Mouse (Mus musculus) limb, embryonic 12.5 days (tissue): ENCODE measurements around the gene 1700029I15Rik. TPM values are rescaled to one million over a fixed set of nuclear protein-coding genes. Genes with fewer than 3 reads are reported as not detected.

Source experiments
- ATAC-seq: fragments of 200-750 bp; cut with Nextera tagmentation; 2 replicates; pipeline ENCODE4 v1.8.0; 2017; ENCODE audit warnings: low read depth, moderate TSS enrichment; ENCODE audit not compliant: insufficient number of reproducible peaks, insufficient read depth, low FRiP score, low TSS enrichment
- H3K27ac ChIP-seq: fragments of 300-500 bp; sonication (generic); 2 replicates; pipeline ENCODE4 v1.5.1; 2016; ENCODE audit warnings: mild to moderate bottlenecking, moderate library complexity
- H3K27me3 ChIP-seq: fragments of 300-500 bp; sonication (generic); 2 replicates; pipeline ENCODE4 v1.6.1; 2016; ENCODE audit warnings: mild to moderate bottlenecking, moderate library complexity
- H3K36me3 ChIP-seq: fragments of 300-500 bp; sonication (generic); 2 replicates; pipeline ENCODE4 v1.6.1; 2016; ENCODE audit warnings: mild to moderate bottlenecking, moderate library complexity
- H3K4me1 ChIP-seq: fragments of 300-500 bp; sonication (generic); replicated peaks from 2 replicates; pipeline ENCODE4 v1.6.1; 2016
- H3K4me2 ChIP-seq: fragments of 300-500 bp; sonication (generic); 2 replicates; pipeline ENCODE4 v1.6.1; 2016; ENCODE audit warnings: mild to moderate bottlenecking, moderate library complexity
- H3K4me3 ChIP-seq: fragments of 300-500 bp; sonication (generic); replicated peaks from 2 replicates; pipeline ENCODE4 v1.5.1; 2016; ENCODE audit warnings: mild to moderate bottlenecking
- H3K9ac ChIP-seq: fragments of 300-500 bp; sonication (generic); replicated peaks from 2 replicates; pipeline ENCODE4 v1.6.1; 2016; ENCODE audit warnings: mild to moderate bottlenecking, moderate library complexity
- H3K9me3 ChIP-seq: fragments of 300-500 bp; sonication (generic); 2 replicates; pipeline ENCODE4 v1.6.1; 2016; ENCODE audit warnings: mild to moderate bottlenecking, moderate library complexity
- WGBS: fragments of 180-500 bp; shearing (Covaris S2); methylation state at CpG from one replicate; pipeline ENCODE4 v1.1.7; 2016; 5-methylcytosine and 5-hydroxymethylcytosine counted together
- polyA plus RNA-seq: library from polyadenylated mRNA; unstranded; fragments of >200 nt; fragmentation: Nextera tagmentation; extraction: Ambion mirVana; gene quantifications from 2 replicates; pipeline ENCODE4 v1.2.1, GENCODE M21; 2016

Gene 1700029I15Rik
- 3.0 and 3.3 TPM in 2 replicates for polyA plus RNA-seq

GRCm38 (mm10) chr2:92381901-92382588 is at the start of gene 1700029I15Rik:
1700029I15Rik (plus strand) TSS chr2:92382538.
- peaks cover 99% of the 10 kb centered on the region for H3K36me3 ChIP-seq

GRCm38 (mm10) chr2:92342418-92342817 is 39.9 kb upstream of the 1700029I15Rik start:
- no peak overlapping the region for H3K27ac ChIP-seq
- peaks cover 69% of the 10 kb centered on the region for H3K36me3 ChIP-seq
- no peaks in the 10 kb centered on the region for H3K27me3 ChIP-seq
- no peak overlapping the region for H3K4me3 ChIP-seq
- no peaks in the 10 kb centered on the region for H3K9me3 ChIP-seq
- no peak for ATAC-seq
- H3K4me2 ChIP-seq, result no peak overlapping the region
- no peaks in the 10 kb centered on the region for H3K4me1 ChIP-seq
- H3K9ac ChIP-seq, result no peak overlapping the region

More at GRCm38 (mm10) chr2:92381901-92382588, at the start of gene 1700029I15Rik:
- 86% methylated on average over 5 of the region's 5 CpGs for WGBS
- Histone ChIP-seq H3K4me3 (no peak within 1 kb of the TSS), H3K4me2 (no peak within 1 kb of the TSS), H3K27ac (no peak within 1 kb of the TSS), H3K27me3 (no peaks in the 10 kb centered on the region), H3K4me1 (no peaks in the 10 kb centered on the region), H3K9ac (no peak within 1 kb of the TSS), H3K9me3 (no peaks in the 10 kb centered on the region)
- no peak for ATAC-seq

DNA sequence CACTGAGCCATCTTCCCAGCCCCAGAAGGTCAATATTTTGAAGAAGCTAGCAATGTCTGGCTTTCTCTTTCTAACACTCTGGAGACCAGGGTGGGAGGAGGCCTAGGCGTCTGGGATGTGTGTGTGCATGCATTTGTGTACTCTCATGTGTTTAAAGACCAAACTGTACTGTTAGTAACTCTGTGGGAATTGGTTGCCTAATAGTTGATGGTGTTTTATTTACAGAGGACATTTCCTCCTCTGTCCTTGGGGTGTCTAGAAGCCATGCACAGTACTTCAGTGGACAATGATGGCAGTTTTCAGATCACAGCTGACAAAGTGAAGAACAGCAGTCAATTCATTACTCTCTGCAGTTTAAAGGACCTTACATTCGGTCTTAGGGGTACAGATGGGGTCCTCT is 35.1 kb upstream of the 1700029I15Rik start:
- no peaks in the 10 kb centered on the region for H3K9me3 ChIP-seq
- H3K27ac ChIP-seq, result no peak overlapping the region
- H3K9ac ChIP-seq, result no peak overlapping the region
- H3K4me2 ChIP-seq, result no peak overlapping the region
- no peak overlapping the region for H3K4me3 ChIP-seq
- no peak for ATAC-seq
- 83% methylated on average over 2 of the region's 2 CpGs for WGBS
- H3K27me3 ChIP-seq, result no peaks in the 10 kb centered on the region
- peaks cover 77% of the 10 kb centered on the region for H3K36me3 ChIP-seq
- H3K4me1 ChIP-seq, result no peaks in the 10 kb centered on the region

- Histone ChIP-seq H3K36me3 (peaks cover 83% of the 10 kb centered on the region), H3K4me1 (no peaks in the 10 kb centered on the region), H3K9me3 (no peaks in the 10 kb centered on the region), H3K27me3 (no peaks in the 10 kb centered on the region), H3K9ac (no peak overlapping the region), H3K27ac (no peak overlapping the region), H3K4me3 (no peak overlapping the region), H3K4me2 (no peak overlapping the region)
- 49% methylated on average over 6 of the region's 6 CpGs for WGBS
- ATAC-seq, result no peak
These were observed 32.5 kb upstream of the 1700029I15Rik start for GRCm38 (mm10) chr2:92349589-92350425.

DNA sequence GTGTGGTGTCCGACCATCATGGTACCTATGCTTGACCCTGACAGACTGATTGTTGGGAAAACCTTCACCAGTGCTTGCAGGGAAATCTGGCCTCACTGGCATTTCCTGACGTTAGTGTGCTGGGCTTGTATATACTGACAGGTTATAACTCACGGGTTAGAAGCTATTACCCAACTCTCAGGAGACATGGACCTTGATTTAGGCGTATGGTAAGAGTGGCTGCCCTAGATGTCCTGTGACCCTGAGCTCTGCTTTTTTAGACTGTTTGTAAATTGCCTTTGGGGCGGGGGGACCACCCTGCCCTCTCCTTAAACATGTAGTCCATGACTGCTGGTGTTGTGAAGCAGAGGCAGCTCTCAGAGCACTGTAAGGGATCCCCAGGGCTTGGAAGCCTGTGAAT is 31.7 kb upstream of the 1700029I15Rik start:
- H3K9ac ChIP-seq, result no peak overlapping the region
- peaks cover 79% of the 10 kb centered on the region for H3K36me3 ChIP-seq
- H3K4me3 ChIP-seq, result no peak overlapping the region
- H3K4me2 ChIP-seq, result no peak overlapping the region
- H3K27me3 ChIP-seq, result no peaks in the 10 kb centered on the region
- no peaks in the 10 kb centered on the region for H3K4me1 ChIP-seq
- no peaks in the 10 kb centered on the region for H3K9me3 ChIP-seq
- 36% methylated on average over 5 of the region's 5 CpGs for WGBS
- no peak for ATAC-seq
- no peak overlapping the region for H3K27ac ChIP-seq

DNA sequence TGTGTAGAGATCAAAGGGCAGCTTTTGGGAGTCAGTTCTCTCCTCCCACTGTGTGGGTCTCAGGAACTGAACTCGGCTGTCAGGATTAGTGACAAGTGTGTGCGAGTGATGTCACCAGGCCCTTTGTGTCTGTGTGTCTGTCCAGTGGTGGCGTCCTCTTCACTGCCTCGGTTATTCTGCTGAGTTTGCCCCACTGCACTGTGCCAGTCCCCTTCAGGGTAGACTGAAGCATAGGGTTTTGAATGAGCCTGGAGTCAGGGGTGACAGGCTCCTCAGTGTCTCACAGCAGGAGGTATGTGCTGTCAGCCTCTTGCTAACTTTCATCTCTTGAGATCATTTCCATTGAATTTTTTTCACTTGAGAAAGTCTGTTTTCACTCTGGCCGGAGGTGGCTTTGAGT is 28.9 kb upstream of the 1700029I15Rik start:
- Histone ChIP-seq H3K36me3 (peaks cover 84% of the 10 kb centered on the region), H3K4me2 (no peak overlapping the region), H3K9me3 (no peaks in the 10 kb centered on the region), H3K27ac (no peak overlapping the region), H3K4me3 (no peak overlapping the region), H3K27me3 (no peaks in the 10 kb centered on the region), H3K9ac (no peak overlapping the region), H3K4me1 (no peaks in the 10 kb centered on the region)
- ATAC-seq, result no peak
- 69% methylated on average over 5 of the region's 5 CpGs for WGBS

DNA sequence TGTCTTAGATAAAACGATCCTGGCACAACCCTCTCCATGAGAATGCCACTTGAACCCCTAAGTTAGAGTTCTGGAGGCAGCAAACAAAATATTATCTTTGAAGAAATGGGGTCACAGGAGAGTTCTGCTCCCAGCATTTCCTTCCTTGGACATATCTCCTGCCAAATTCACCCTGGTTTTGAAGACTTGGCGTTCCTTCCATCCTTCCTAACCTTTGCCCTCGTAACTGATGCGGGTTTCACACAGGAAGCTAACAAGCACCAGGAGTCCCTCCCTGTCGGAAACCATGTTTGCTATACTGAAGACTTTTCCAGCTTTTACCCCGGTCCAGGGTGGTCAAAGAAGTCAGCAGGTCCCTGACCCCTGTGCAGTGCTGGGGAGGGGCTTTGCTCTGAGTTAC is 28.1 kb upstream of the 1700029I15Rik start:
- 55% methylated on average over 6 of the region's 6 CpGs for WGBS
- Histone ChIP-seq H3K9me3 (no peaks in the 10 kb centered on the region), H3K9ac (no peak overlapping the region), H3K36me3 (peaks cover 84% of the 10 kb centered on the region), H3K27me3 (no peaks in the 10 kb centered on the region), H3K4me2 (no peak overlapping the region), H3K4me1 (no peaks in the 10 kb centered on the region), H3K4me3 (no peak overlapping the region), H3K27ac (no peak overlapping the region)
- ATAC-seq, result no peak

DNA sequence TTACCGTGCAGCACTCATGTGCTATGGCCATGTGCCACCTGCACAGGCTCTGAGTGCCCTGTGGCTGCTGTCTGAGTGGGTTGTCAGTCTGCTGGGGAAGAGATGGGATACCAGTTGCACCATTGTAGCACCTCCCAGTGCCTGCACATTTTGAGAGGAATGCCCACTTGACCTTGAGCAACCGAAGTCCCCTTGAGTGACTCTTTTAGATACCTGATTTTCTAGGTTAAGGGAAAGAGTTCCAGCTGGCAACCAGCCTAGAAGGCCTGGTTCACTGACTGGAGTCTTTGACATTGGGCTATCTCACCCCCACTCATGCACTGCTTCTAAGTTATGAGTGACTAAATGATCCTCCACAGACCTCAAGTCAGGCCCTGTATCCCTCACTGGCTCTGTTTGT is 23.0 kb upstream of the 1700029I15Rik start:
- H3K9me3 ChIP-seq, result no peaks in the 10 kb centered on the region
- H3K27ac ChIP-seq, result no peak overlapping the region
- H3K4me3 ChIP-seq, result no peak overlapping the region
- H3K4me1 ChIP-seq, result no peaks in the 10 kb centered on the region
- no peak for ATAC-seq
- 97% methylated on average over 2 of the region's 2 CpGs for WGBS
- no peak overlapping the region for H3K4me2 ChIP-seq
- H3K27me3 ChIP-seq, result no peaks in the 10 kb centered on the region
- no peak overlapping the region for H3K9ac ChIP-seq
- peaks cover 88% of the 10 kb centered on the region for H3K36me3 ChIP-seq

DNA sequence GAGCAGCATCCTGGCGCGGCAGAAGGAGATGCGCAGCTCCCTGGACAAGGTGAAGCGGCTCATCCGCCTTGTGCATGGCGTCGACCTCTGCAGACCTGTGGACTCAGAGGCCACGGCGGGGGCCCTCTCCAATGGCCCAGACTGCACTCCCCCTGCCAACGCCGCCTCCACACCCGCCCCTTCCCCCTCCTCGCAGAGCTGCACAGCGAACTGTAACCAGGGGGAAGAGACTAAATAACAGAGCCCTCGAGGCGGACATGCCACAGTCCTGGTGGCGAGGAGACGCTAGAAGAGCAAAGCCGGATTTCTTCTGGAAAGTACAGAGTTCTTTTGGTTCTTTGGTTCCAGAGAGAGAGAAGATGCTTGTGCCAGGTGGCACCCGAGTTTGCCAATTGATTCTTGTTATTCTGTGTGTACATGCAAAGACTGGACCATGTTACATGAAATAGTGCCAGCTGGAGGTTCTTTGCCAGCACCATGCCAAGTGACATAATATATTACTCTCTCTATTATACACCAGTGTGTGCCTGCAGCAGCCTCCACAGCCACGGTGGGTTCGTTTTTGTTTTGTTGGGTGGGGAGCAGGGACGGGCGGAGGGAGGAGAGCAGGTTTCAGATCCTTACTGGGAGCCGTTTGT is 22.0 kb upstream of the 1700029I15Rik start:
- Histone ChIP-seq H3K4me2 (no peak overlapping the region), H3K9ac (no peak overlapping the region), H3K4me3 (no peak overlapping the region), H3K36me3 (peaks cover 91% of the 10 kb centered on the region), H3K27ac (no peak overlapping the region), H3K27me3 (no peaks in the 10 kb centered on the region), H3K9me3 (no peaks in the 10 kb centered on the region), H3K4me1 (no peaks in the 10 kb centered on the region)
- no peak for ATAC-seq
- 72% methylated on average over 25 of the region's 25 CpGs for WGBS

GRCm38 (mm10) chr2:92360893-92361292 is 21.4 kb upstream of the 1700029I15Rik start:
- no peak for ATAC-seq
- H3K9me3 ChIP-seq, result no peaks in the 10 kb centered on the region
- H3K4me2 ChIP-seq, result no peak overlapping the region
- no peaks in the 10 kb centered on the region for H3K4me1 ChIP-seq
- peaks cover 89% of the 10 kb centered on the region for H3K36me3 ChIP-seq
- H3K4me3 ChIP-seq, result no peak overlapping the region
- no peak overlapping the region for H3K9ac ChIP-seq
- no peak overlapping the region for H3K27ac ChIP-seq
- H3K27me3 ChIP-seq, result no peaks in the 10 kb centered on the region
- WGBS, result 27% methylated on average over 12 of the region's 12 CpGs

DNA sequence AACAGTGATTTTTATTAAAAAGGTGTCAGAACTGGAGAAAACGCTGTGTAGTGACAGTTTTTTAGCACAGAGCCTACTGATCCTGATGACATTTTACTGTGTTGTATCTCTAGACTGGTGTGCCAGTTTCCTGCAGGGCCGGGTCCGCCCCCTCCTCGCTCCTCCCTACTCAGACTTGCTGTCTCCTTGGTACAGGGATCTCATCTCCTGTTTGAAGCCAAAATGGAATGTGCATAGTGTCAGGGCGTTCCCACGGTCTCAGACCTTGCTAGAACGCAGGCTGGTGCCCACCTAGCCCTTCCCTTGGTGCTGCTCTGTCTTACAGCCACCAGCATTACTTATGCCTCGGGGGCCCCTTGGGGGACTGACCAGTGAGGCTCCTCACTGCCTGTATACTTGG is 20.5 kb upstream of the 1700029I15Rik start:
- H3K36me3 ChIP-seq, result peaks cover 84% of the 10 kb centered on the region
- H3K27me3 ChIP-seq, result no peaks in the 10 kb centered on the region
- 89% methylated on average over 8 of the region's 8 CpGs for WGBS
- H3K9ac ChIP-seq, result no peak overlapping the region
- H3K4me1 ChIP-seq, result no peaks in the 10 kb centered on the region
- H3K27ac ChIP-seq, result no peak overlapping the region
- no peaks in the 10 kb centered on the region for H3K9me3 ChIP-seq
- no peak overlapping the region for H3K4me3 ChIP-seq
- no peak overlapping the region for H3K4me2 ChIP-seq
- ATAC-seq, result no peak
